Mouse (Mus musculus) heart, embryonic 10.5 days (tissue): ENCODE measurements around the gene Anks1. TPM values are rescaled to one million over a fixed set of nuclear protein-coding genes. Genes with fewer than 3 reads are reported as not detected.
A peak's percentile ranks its signal among the peaks of the same experiment; 100 is the strongest.
"Not testable (repeated sequence)": the region's sequence is repeated elsewhere in the genome, so short reads cannot be mapped to it uniquely, and the experiment has no call there.

Experiments used
- DNase-seq: peaks from one replicate; pipeline ENCODE4 v3.0.0-alpha.2; 2017; ENCODE audit warnings: low spot score
- H3K27ac ChIP-seq: fragments of 300-500 bp; sonication (generic); 2 replicates; pipeline ENCODE4 v1.5.1; 2016; ENCODE audit warnings: mild to moderate bottlenecking
- H3K27me3 ChIP-seq: fragments of 300-500 bp; sonication (generic); 2 replicates; pipeline ENCODE4 v1.6.1; 2016; ENCODE audit warnings: mild to moderate bottlenecking; ENCODE audit not compliant: poor library complexity, insufficient read depth, severe bottlenecking
- H3K36me3 ChIP-seq: fragments of 300-500 bp; sonication (generic); 2 replicates; pipeline ENCODE4 v1.6.1; 2016; ENCODE audit warnings: mild to moderate bottlenecking, moderate library complexity
- H3K4me1 ChIP-seq: fragments of 300-500 bp; sonication (generic); 2 replicates; pipeline ENCODE4 v1.6.1; 2016; ENCODE audit warnings: mild to moderate bottlenecking
- H3K4me3 ChIP-seq: fragments of 300-500 bp; sonication (generic); 2 replicates; pipeline ENCODE4 v1.5.1; 2016; ENCODE audit warnings: mild to moderate bottlenecking, moderate library complexity
- H3K9me3 ChIP-seq: fragments of 300-500 bp; sonication (generic); 2 replicates; pipeline ENCODE4 v1.6.1; 2016; ENCODE audit warnings: mild to moderate bottlenecking, moderate library complexity
- WGBS: fragments of 180-500 bp; shearing (Covaris S2); methylation state at CpG from one replicate; pipeline ENCODE4 v1.1.7; 2016; 5-methylcytosine and 5-hydroxymethylcytosine counted together
- polyA plus RNA-seq: library from polyadenylated mRNA; unstranded; fragments of >200 nt; fragmentation: Nextera tagmentation; extraction: Ambion mirVana; gene quantifications from 2 replicates; pipeline ENCODE4 v1.2.1, GENCODE M21; 2016

Gene Anks1
- polyA plus RNA-seq, 1 experiment from 2014 or later: 10.4 TPM

GRCm38 (mm10) chr17:27971496-27971895 lies 62.4 kb downstream of the Anks1 start:
- Histone ChIP-seq H3K27ac (no peak overlapping the region), H3K27me3 (no peaks in the 10 kb centered on the region), H3K4me3 (no peak overlapping the region), H3K9me3 (no peaks in the 10 kb centered on the region), H3K4me1 (peaks cover 33% of the 10 kb centered on the region), H3K36me3 (peaks cover 7% of the 10 kb centered on the region)
- 87% methylated on average over 9 of the region's 9 CpGs for WGBS
- DNase-seq: no peak

GRCm38 (mm10) chr17:27973337-27973736 lies 64.2 kb downstream of the Anks1 start:
- 69% methylated on average over 4 of the region's 4 CpGs for WGBS
- no peak overlapping the region for H3K4me3 ChIP-seq
- H3K27me3 ChIP-seq: no peaks in the 10 kb centered on the region
- H3K9me3 ChIP-seq: no peaks in the 10 kb centered on the region
- H3K4me1 ChIP-seq: peaks cover 28% of the 10 kb centered on the region
- DNase-seq: no peak
- no peak overlapping the region for H3K27ac ChIP-seq
- H3K36me3 ChIP-seq: peaks cover 25% of the 10 kb centered on the region

GRCm38 (mm10) chr17:27976266-27976665 lies 67.2 kb downstream of the Anks1 start:
- peaks cover 32% of the 10 kb centered on the region for H3K36me3 ChIP-seq
- no peak overlapping the region for H3K27ac ChIP-seq
- WGBS: 90% methylated on average over 14 of the region's 14 CpGs

GRCm38 (mm10) chr17:27977008-27977636 lies 68.0 kb downstream of the Anks1 start:
- Histone ChIP-seq H3K27me3 (no peaks in the 10 kb centered on the region), H3K4me1 (peaks cover 8% of the 10 kb centered on the region), H3K36me3 (peaks cover 32% of the 10 kb centered on the region), H3K4me3 (no peak overlapping the region), H3K27ac (no peak overlapping the region; the same call in 1 of the 2 replicates), H3K9me3 (no peaks in the 10 kb centered on the region)
- 81% methylated on average over 3 of the region's 3 CpGs for WGBS
- no peak for DNase-seq

More at GRCm38 (mm10) chr17:27976266-27976665, 67.2 kb downstream of the Anks1 start:
- DNase-seq: no peak
- Histone ChIP-seq H3K27me3 (no peaks in the 10 kb centered on the region), H3K4me1 (peaks cover 9% of the 10 kb centered on the region), H3K9me3 (no peaks in the 10 kb centered on the region), H3K4me3 (no peak overlapping the region)

GRCm38 (mm10) chr17:27980391-27980955 lies 71.4 kb downstream of the Anks1 start:
- no peak overlapping the region for H3K27ac ChIP-seq
- no peaks in the 10 kb centered on the region for H3K27me3 ChIP-seq
- no peak overlapping the region for H3K4me3 ChIP-seq
- no peak for DNase-seq
- no peaks in the 10 kb centered on the region for H3K4me1 ChIP-seq
- WGBS: 97% methylated on average over 3 of the region's 3 CpGs
- no peaks in the 10 kb centered on the region for H3K9me3 ChIP-seq
- peaks cover 38% of the 10 kb centered on the region for H3K36me3 ChIP-seq

- Histone ChIP-seq H3K36me3 (peaks cover 39% of the 10 kb centered on the region), H3K4me1 (no peaks in the 10 kb centered on the region), H3K4me3 (no peak overlapping the region), H3K27me3 (no peaks in the 10 kb centered on the region), H3K9me3 (no peaks in the 10 kb centered on the region), H3K27ac (no peak overlapping the region)
- no peak for DNase-seq
- WGBS: 83% methylated on average over 5 of the region's 5 CpGs
These were observed 72.5 kb downstream of the Anks1 start for GRCm38 (mm10) chr17:27981451-27982069.

GRCm38 (mm10) chr17:27982070-27982457 lies 73.0 kb downstream of the Anks1 start:
- not testable (repeated sequence) for DNase-seq, H3K4me3 ChIP-seq, H3K27me3 ChIP-seq, H3K4me1 ChIP-seq, H3K27ac ChIP-seq, H3K9me3 ChIP-seq
- peaks cover 39% of the 10 kb centered on the region for H3K36me3 ChIP-seq
- 84% methylated on average over 13 of the region's 14 CpGs for WGBS

- 68% methylated on average over 7 of the region's 7 CpGs for WGBS
- no peaks in the 10 kb centered on the region for H3K9me3 ChIP-seq
- H3K36me3 ChIP-seq: peaks cover 39% of the 10 kb centered on the region
- H3K27ac ChIP-seq: no peak overlapping the region
- H3K4me1 ChIP-seq: no peaks in the 10 kb centered on the region
- no peak overlapping the region for H3K4me3 ChIP-seq
- DNase-seq: no peak
- H3K27me3 ChIP-seq: no peaks in the 10 kb centered on the region
These were observed 73.7 kb downstream of the Anks1 start for GRCm38 (mm10) chr17:27982712-27983266.

GRCm38 (mm10) chr17:27984421-27984820 lies 75.3 kb downstream of the Anks1 start:
- no peak for DNase-seq
- no peaks in the 10 kb centered on the region for H3K4me1 ChIP-seq
- H3K9me3 ChIP-seq: no peaks in the 10 kb centered on the region
- no peak overlapping the region for H3K27ac ChIP-seq
- H3K36me3 ChIP-seq: peaks cover 39% of the 10 kb centered on the region
- no peaks in the 10 kb centered on the region for H3K27me3 ChIP-seq
- H3K4me3 ChIP-seq: no peak overlapping the region
- whole genome bisulfite sequencing: 89% methylated on average over 12 of the region's 12 CpGs

GRCm38 (mm10) chr17:27986106-27986505 lies 77.0 kb downstream of the Anks1 start:
- H3K27me3 ChIP-seq: no peaks in the 10 kb centered on the region
- H3K9me3 ChIP-seq: no peaks in the 10 kb centered on the region
- DNase-seq: no peak
- 94% methylated on average over 19 of the region's 19 CpGs for WGBS
- no peak overlapping the region for H3K4me3 ChIP-seq
- H3K36me3 ChIP-seq: peaks cover 43% of the 10 kb centered on the region
- peaks cover 5% of the 10 kb centered on the region for H3K4me1 ChIP-seq
- H3K27ac ChIP-seq: no peak overlapping the region

GRCm38 (mm10) chr17:27989807-27990542 lies 80.9 kb downstream of the Anks1 start:
- 34% methylated on average over 15 of the region's 15 CpGs for WGBS
- peaks cover 19% of the 10 kb centered on the region for H3K4me1 ChIP-seq
- peaks cover 52% of the 10 kb centered on the region for H3K36me3 ChIP-seq
- peak; percentile 90 for DNase-seq
- peak overlapping the region; percentile 3; the same call in 1 of the 2 replicates for H3K27ac ChIP-seq
- no peaks in the 10 kb centered on the region for H3K27me3 ChIP-seq
- no peaks in the 10 kb centered on the region for H3K9me3 ChIP-seq
- no peak overlapping the region for H3K4me3 ChIP-seq

- WGBS: 62% methylated on average over 10 of the region's 10 CpGs
- Histone ChIP-seq H3K27me3 (no peaks in the 10 kb centered on the region), H3K4me3 (no peak overlapping the region), H3K9me3 (no peaks in the 10 kb centered on the region), H3K27ac (peak overlapping the region; percentile 6; the same call in 1 of the 2 replicates), H3K4me1 (peaks cover 22% of the 10 kb centered on the region), H3K36me3 (peaks cover 38% of the 10 kb centered on the region)
- no peak for DNase-seq
These were observed 85.2 kb downstream of the Anks1 start for GRCm38 (mm10) chr17:27994001-27994944.
